Mouse (Mus musculus) testis, adult 2 months (tissue): Measurements from ENCODE around the gene Dgki. TPM values are rescaled to one million over a fixed set of nuclear protein-coding genes. Genes with fewer than 3 reads are reported as not detected.

Experiments used
- H3K27ac ChIP-seq: fragments of 200-500 bp; 2 replicates; pipeline ENCODE4 v1.5.1; 2012; ENCODE audit warnings: low read depth, low read length; ENCODE audit not compliant: control insufficient read depth, insufficient read depth
- H3K27me3 ChIP-seq: fragments of 200-500 bp; 2 replicates; pipeline ENCODE4 v1.6.1; 2012; ENCODE audit warnings: mild to moderate bottlenecking, low read length, moderate library complexity; ENCODE audit not compliant: control insufficient read depth, insufficient read depth
- H3K36me3 ChIP-seq: fragments of 200-500 bp; 2 replicates; pipeline ENCODE4 v1.6.1; 2012; ENCODE audit warnings: mild to moderate bottlenecking, low read length; ENCODE audit not compliant: control insufficient read depth, insufficient read depth
- H3K4me1 ChIP-seq: fragments of 200-500 bp; 2 replicates; pipeline ENCODE4 v1.6.1; 2012; ENCODE audit warnings: low read length; ENCODE audit not compliant: control insufficient read depth, insufficient read depth
- H3K4me3 ChIP-seq: fragments of 200-500 bp; 2 replicates; pipeline ENCODE4 v1.5.1; 2012; ENCODE audit warnings: low read depth, mild to moderate bottlenecking, low read length, moderate library complexity, mixed read lengths; ENCODE audit not compliant: control insufficient read depth
- CTCF ChIP-seq: fragments of 200-500 bp; IDR thresholded peaks from 2 replicates; pipeline ENCODE4 v1.5.1; 2012; ENCODE audit warnings: low read depth, mild to moderate bottlenecking, inconsistent platforms, low read length, moderate library complexity; ENCODE audit not compliant: control insufficient read depth, insufficient read depth, insufficient replicate concordance
- POLR2A ChIP-seq: fragments of 200-500 bp; IDR thresholded peaks from 2 replicates; pipeline ENCODE4 v1.6.1; 2012; ENCODE audit warnings: low read depth, mild to moderate bottlenecking, inconsistent platforms, low read length, moderate library complexity; ENCODE audit not compliant: control insufficient read depth
- polyA plus RNA-seq: library from polyadenylated mRNA; depleted of rRNA; stranded (reverse); fragments of >200 nt; gene quantifications from 2 replicates; pipeline ENCODE4 v1.2.3, GENCODE M21; 2012

The Dgki gene
- polyA plus RNA-seq, 1 experiment = 0.10 TPM

DNA sequence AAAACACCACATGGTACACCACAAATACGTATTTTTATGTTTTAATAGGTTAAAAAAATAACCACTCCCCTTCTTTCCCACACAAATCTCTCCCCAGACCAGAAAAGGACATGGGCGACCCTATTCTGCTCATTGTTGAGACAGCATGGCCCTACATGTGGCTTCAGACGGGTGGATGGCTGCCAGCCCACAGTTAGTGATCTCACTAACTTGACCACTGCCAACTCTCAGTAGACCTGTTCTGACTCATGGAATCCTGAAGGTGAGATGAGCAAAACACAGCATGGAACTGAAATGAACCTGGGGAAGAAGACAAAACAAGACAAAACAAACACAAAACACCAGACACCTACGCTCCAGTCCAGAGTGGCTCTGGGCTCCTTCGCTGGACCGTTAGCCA, 150.8 kb downstream of the Dgki start:
- H3K27me3 ChIP-seq = no peaks in the 10 kb centered on the region
- TF ChIP-seq POLR2A (no peak), CTCF (no peak)
- no peaks in the 10 kb centered on the region for H3K4me1 ChIP-seq
- H3K27ac ChIP-seq = no peak overlapping the region
- no peak overlapping the region for H3K4me3 ChIP-seq
- no peaks in the 10 kb centered on the region for H3K36me3 ChIP-seq

GRCm38 (mm10) chr6:37147431-37148022, 152.5 kb downstream of the Dgki start:
- Histone ChIP-seq H3K36me3 (no peaks in the 10 kb centered on the region), H3K4me1 (no peaks in the 10 kb centered on the region), H3K4me3 (no peak overlapping the region), H3K27me3 (no peaks in the 10 kb centered on the region), H3K27ac (no peak overlapping the region)
- TF ChIP-seq CTCF (no peak), POLR2A (no peak)

GRCm38 (mm10) chr6:37143867-37144163, 156.2 kb downstream of the Dgki start:
- TF ChIP-seq POLR2A (no peak), CTCF (no peak)
- no peak overlapping the region for H3K4me3 ChIP-seq
- no peaks in the 10 kb centered on the region for H3K36me3 ChIP-seq
- H3K27me3 ChIP-seq = no peaks in the 10 kb centered on the region
- no peaks in the 10 kb centered on the region for H3K4me1 ChIP-seq
- no peak overlapping the region for H3K27ac ChIP-seq

DNA sequence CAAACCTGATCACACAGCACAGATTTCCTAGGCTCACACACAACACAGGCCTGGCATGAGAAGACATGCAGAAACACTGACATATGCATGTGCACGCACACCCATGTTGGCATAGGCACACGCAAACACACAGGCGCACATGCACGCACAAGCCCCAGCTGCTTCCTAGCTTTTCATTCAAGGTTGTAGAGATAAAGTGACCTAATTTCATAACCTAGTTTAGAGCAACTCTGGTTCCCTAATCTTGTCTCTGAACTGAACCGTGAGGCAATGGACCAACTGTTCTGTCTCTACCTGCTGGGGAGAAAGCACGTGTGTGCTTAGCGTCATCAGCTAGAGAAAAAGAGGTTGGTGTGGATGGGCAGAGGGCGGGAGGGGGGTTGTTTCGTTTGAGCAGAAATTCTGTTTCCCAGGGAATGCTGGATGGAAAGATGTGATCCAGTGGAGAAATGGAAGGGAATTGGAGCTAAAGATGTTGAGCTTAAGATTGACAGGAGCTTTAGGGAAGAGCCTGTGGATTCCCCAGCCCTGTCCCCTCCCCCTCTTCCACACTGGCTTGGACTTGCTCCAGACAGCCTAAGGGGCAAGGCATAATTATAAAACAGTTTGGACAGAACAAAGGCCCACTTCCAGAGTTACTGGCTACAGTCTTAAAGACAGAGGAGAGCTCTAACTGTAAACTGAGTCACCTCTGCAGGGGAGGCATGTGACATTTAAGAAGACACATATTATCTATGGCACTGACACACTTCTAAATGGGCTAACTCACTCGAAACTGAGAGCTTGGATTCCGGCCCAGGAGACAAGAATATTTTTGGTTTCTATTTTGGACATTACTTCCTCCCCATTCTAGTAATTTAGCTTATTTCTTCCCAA, 156.8 kb downstream of the Dgki start:
- TF ChIP-seq CTCF (no peak), POLR2A (no peak)
- H3K36me3 ChIP-seq = no peaks in the 10 kb centered on the region
- H3K27me3 ChIP-seq = no peaks in the 10 kb centered on the region
- H3K4me3 ChIP-seq = no peak overlapping the region
- no peak overlapping the region for H3K27ac ChIP-seq
- no peaks in the 10 kb centered on the region for H3K4me1 ChIP-seq

DNA sequence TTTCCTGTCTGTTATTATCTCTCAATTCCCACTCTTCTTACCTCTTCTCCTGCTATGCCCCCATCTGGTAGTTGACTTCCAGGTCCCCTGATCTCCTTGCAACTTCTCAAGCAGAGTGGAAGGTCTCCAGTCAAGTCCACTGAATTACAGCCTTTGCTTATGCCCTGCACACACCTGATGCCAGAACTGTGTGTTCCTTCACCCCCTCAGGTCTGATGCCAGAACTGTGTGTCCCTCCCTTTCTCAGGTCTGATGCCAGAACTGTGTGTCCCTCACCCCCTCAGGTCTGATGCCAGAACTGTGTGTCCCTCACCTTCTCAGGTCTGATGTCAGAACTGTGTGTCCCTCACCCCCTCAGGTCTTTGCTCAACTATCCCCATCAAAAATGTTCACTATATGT, 161.2 kb downstream of the Dgki start:
- TF ChIP-seq POLR2A (no peak), CTCF (no peak)
- Histone ChIP-seq H3K36me3 (no peaks in the 10 kb centered on the region), H3K4me1 (no peaks in the 10 kb centered on the region), H3K27me3 (no peaks in the 10 kb centered on the region), H3K4me3 (no peak overlapping the region), H3K27ac (no peak overlapping the region)

DNA sequence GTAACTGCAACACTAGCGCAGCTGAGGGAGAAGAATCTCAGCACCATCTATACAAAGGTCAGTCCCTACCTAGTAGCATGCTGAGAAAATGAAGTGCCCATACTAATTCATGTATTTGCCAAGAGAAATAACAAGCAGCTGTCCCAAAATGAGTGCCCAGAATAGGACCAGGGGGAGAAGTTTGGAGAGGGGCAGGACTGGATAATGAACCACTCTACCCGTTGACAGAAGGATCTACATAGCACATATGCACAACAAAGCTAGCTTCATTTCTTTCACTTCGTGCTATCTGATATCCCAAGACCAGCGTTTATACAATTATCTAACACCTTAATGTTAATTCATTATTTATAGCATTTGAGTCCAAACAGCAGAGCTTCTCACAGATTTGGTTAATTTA, 168.7 kb downstream of the Dgki start:
- H3K27me3 ChIP-seq = no peaks in the 10 kb centered on the region
- H3K27ac ChIP-seq = no peak overlapping the region
- no peak for TF ChIP-seq POLR2A
- TF ChIP-seq CTCF = no peak
- no peak overlapping the region for H3K4me3 ChIP-seq
- no peaks in the 10 kb centered on the region for H3K36me3 ChIP-seq
- peaks cover under 1% of the 10 kb centered on the region for H3K4me1 ChIP-seq

DNA sequence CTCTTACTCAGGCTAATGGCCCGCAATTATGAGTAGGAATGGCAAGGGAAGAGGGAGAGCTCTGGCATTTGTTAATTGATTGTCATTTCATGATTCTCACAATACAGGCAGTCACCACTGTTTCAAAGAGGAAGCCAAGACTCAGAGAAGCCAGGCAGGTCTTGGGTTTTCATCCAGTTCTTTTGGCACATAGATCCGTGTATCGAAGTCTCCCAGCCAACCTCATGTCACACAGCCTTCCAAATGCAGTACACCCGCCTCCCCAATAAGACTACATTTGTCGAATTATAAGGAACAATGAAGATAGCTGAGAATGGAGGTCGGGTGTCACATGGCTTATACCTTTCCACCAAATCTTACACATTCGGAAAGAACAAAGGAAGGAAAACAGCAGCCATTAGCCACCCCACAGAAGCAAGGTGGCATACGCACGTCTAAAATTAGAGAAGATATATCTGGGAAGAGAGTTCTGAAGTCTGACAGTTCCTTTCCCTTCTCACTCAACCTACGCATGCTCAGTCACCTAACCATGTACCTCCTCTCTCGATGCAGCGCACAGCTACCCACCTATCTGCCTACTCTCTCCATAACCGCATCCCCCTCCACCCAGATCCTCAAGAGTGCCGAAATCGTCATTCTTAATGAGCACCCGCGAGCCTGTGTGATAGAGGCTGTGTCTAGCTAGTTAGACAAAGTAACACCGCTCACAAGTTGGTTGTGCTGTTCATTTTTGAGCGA, 179.4 kb downstream of the Dgki start:
- TF ChIP-seq CTCF (no peak), POLR2A (no peak)
- Histone ChIP-seq H3K36me3 (no peaks in the 10 kb centered on the region), H3K4me1 (no peaks in the 10 kb centered on the region), H3K4me3 (no peak overlapping the region), H3K27ac (no peak overlapping the region), H3K27me3 (no peaks in the 10 kb centered on the region)
